Mouse (Mus musculus) kidney, adult 18-20 months (tissue): Measurements from ENCODE around the gene Suv39h2.

Experiments used
- DNase-seq: peaks from one replicate; pipeline ENCODE4 v3.0.0; 2021

Gene Suv39h2

GRCm38 (mm10) chr2:3420157-3420556 is 54.7 kb downstream of the Suv39h2 start:
- DNase-seq, result no peak

GRCm38 (mm10) chr2:3418883-3419431 is 55.9 kb downstream of the Suv39h2 start:
- DNase-seq, result peak; percentile 99

- DNase-seq, result no peak
These were observed 59.2 kb downstream of the Suv39h2 start for GRCm38 (mm10) chr2:3415676-3416075.

- peak; percentile 76 for DNase-seq
These were observed 60.6 kb downstream of the Suv39h2 start for GRCm38 (mm10) chr2:3414241-3414640.

GRCm38 (mm10) chr2:3407756-3408155 is 67.1 kb downstream of the Suv39h2 start:
- no peak for DNase-seq

GRCm38 (mm10) chr2:3405981-3406380 is 68.8 kb downstream of the Suv39h2 start:
- DNase-seq, result no peak
